ENCODE assay signal across 23 mouse cellular contexts in the genomic region with DNA sequence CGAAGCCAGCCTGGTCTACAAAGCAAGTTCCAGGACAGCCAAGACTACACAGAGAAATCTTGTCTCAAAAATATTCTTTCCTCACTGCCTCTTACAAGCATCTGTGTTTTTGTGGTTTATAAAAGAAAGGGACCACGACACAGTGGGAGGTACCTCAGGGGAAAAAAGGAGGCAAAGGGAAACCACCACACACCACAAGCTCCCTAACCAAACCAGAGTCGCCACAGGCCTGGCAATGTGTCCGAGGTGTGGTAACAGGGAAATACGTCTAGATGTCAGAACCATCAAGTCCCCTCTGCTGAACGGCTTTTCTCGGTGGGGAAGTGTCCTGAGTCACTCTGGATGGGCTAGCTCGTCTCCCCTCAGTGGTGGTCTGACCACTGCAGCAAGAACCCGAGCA.
DNase-seq lines count a peak whose midpoint lies in the region; ATAC-seq and TF ChIP-seq lines count a peak whose summit lies in the region.
"Had no signal": no experiment of that assay in that cellular context is flagged by ENCODE, and none has a peak within 500 bp of the region (broad histone marks: within the 10 kb centered on the region; RNA-seq: fewer than 3 reads in every experiment).

No protein-coding gene starts in this region.

- H3K9ac ChIP-seq in CH12.LX (ENCODE audit: insufficient read depth, low read depth): no peak overlapping the region
- H3K9ac ChIP-seq: embryonic facial prominence, embryonic 13.5 days; hindbrain, embryonic 14.5 days had no signal

- TF ChIP-seq CTCF in CH12.LX (conservative IDR thresholded peaks at IDR 0.05 in 1 of 2, IDR thresholded peaks at IDR 0.05 in 1 of 2; ENCODE audit: low read depth in 2 of 2, low read length in 2 of 2): no peak

- no peak overlapping the region for H3K4me3 ChIP-seq in CH12.LX (replicated peaks in 1 of 3; ENCODE audit: low read depth in 2 of 3, low read length in 2 of 3, poor library complexity in 1 of 3)
- H3K4me3 ChIP-seq in limb, embryonic 10.5 days: no peak overlapping the region
- H3K4me3 ChIP-seq: embryonic facial prominence, embryonic 10.5 days; embryonic facial prominence, embryonic 13.5 days; erythroblast, embryonic 14.5 days had no signal

- no peaks in the 10 kb centered on the region for H3K79me2 ChIP-seq in CH12.LX (replicated peaks; ENCODE audit: control insufficient read depth, extremely low read depth, insufficient read depth, poor library complexity, severe bottlenecking)

- dilution Hi-C loops in CH12.LX (cut with MboI; ENCODE audit: extremely low pct_ligation_motif_present, extremely low pct_unique_long_range_greater_than_20kb, low sequenced_read_pairs): no loop called here

- no peak overlapping the region for H3K27ac ChIP-seq in CH12.LX (ENCODE audit: insufficient read depth, low read depth)
- H3K27ac ChIP-seq in limb, embryonic 10.5 days: no peak overlapping the region
- H3K27ac ChIP-seq: embryonic facial prominence, embryonic 10.5 days; embryonic facial prominence, embryonic 13.5 days; hindbrain, embryonic 14.5 days had no signal

- no peak overlapping the region for H3K4me2 ChIP-seq in CH12.LX (ENCODE audit: insufficient read depth, low read depth, poor library complexity, severe bottlenecking)
- H3K4me2 ChIP-seq: embryonic facial prominence, embryonic 13.5 days; heart, embryonic 11.5 days; hindbrain, embryonic 14.5 days had no signal

- ATAC-seq in granulocyte monocyte progenitor cell, adult 5-6 weeks (replicated peaks; ENCODE audit: poor library complexity, severe bottlenecking): 0 out of 2 replicates have a peak, but pooled peaks have one; percentile 17
- ATAC-seq: forebrain, embryonic 14.5 days; intestine, postnatal 0 days; Patski had no signal

- WGBS in limb, embryonic 10.5 days: 76% methylated on average over 9 of the region's 9 CpGs

- H3K9me3 ChIP-seq in CH12.LX (replicated peaks; ENCODE audit: low read length): no peaks in the 10 kb centered on the region
- no peaks in the 10 kb centered on the region for H3K9me3 ChIP-seq in limb, embryonic 10.5 days (replicated peaks)
- H3K9me3 ChIP-seq: embryonic facial prominence, embryonic 10.5 days; embryonic facial prominence, embryonic 13.5 days had no signal

- peaks cover 0 to 22% of the 10 kb centered on the region in 2 experiments; a peak in 2 of 4 replicates for H3K4me1 ChIP-seq in CH12.LX (ENCODE audit: control insufficient read depth in 1 of 2, insufficient read depth in 2 of 2)
- no peaks in the 10 kb centered on the region for H3K4me1 ChIP-seq in limb, embryonic 10.5 days
- H3K4me1 ChIP-seq: embryonic facial prominence, embryonic 10.5 days; embryonic facial prominence, embryonic 13.5 days had no signal

- no peak for TF ChIP-seq POLR2A in CH12.LX (IDR thresholded peaks at IDR 0.05; ENCODE audit: low read depth, low read length)

- in situ Hi-C loops in CH12.LX (cut with MboI; ENCODE audit: low pct_ligation_motif_present, low pct_unique_long_range_greater_than_20kb, low sequenced_read_pairs): no loop called here

- no peak for TF ChIP-seq RAD21 in CH12.LX (IDR thresholded peaks at IDR 0.05; ENCODE audit: low read depth, low read length)

- peak; percentile 44; the same call in 1 of the 2 replicates for TF ChIP-seq EP300 in CH12.LX (IDR thresholded peaks at IDR 0.05; ENCODE audit: low read length)

- DNase-seq in 416B (ENCODE audit: low read depth): peak; percentile 52
- peak; percentile 77 for DNase-seq in CH12.LX (ENCODE audit: extremely low read depth)
- no peak for DNase-seq in limb, embryonic 10.5 days (ENCODE audit: low spot score)
- no peak for DNase-seq in heart, adult 18-20 months
- no peak for DNase-seq in lung, adult 18-20 months
- DNase-seq: adrenal gland, postnatal 10 days; adrenal gland, postnatal 36 days; cerebellum, adult 11 months; cerebellum, adult 2 months; cerebellum, adult 9-11 months; cerebellum, postnatal 25 days; embryo, embryonic 11 days; gastrocnemius, postnatal 25 days had no signal

- H3K27me3 ChIP-seq in CH12.LX (replicated peaks): peaks cover 4% of the 10 kb centered on the region
- no peaks in the 10 kb centered on the region for H3K27me3 ChIP-seq in limb, embryonic 10.5 days (ENCODE audit: low read depth, poor library complexity, severe bottlenecking)
- H3K27me3 ChIP-seq: embryonic facial prominence, embryonic 13.5 days; Patski had no signal

- H3K36me3 ChIP-seq in CH12.LX (replicated peaks in 1 of 2; ENCODE audit: control insufficient read depth in 1 of 2, insufficient read depth in 1 of 2, low read length in 1 of 2): no peaks in the 10 kb centered on the region
- H3K36me3 ChIP-seq in limb, embryonic 10.5 days: no peaks in the 10 kb centered on the region
- H3K36me3 ChIP-seq: embryonic facial prominence, embryonic 10.5 days; embryonic facial prominence, embryonic 13.5 days; G1E had no signal

TF ChIP-seq in CH12.LX, 34 proteins besides CTCF, POLR2A, EP300 and RAD21:
- TF ChIP-seq MXI1 (IDR thresholded peaks at IDR 0.05; ENCODE audit: low read depth, low read length): no peak
- no peak for TF ChIP-seq PAX5 (IDR thresholded peaks at IDR 0.05; ENCODE audit: low read length)
- TF ChIP-seq MAFK (IDR thresholded peaks at IDR 0.05; ENCODE audit: insufficient replicate concordance, low read length): peak; percentile 39; the same call in 1 of the 2 replicates

Comparison
In these comparisons a context has a peak if more than half of its experiments do, and no peak if none do; other contexts are left out.
1. DNase-seq: peak in 416B (single experiment) and CH12.LX (single experiment); none in limb, embryonic 10.5 days (single experiment), heart, adult 18-20 months (0 of 2) and lung, adult 18-20 months (0 of 2).